Mouse (Mus musculus) mammary gland, adult 2 months (tissue): Measurements from ENCODE around the gene Mad1l1. TPM values are rescaled to one million over a fixed set of nuclear protein-coding genes. Genes with fewer than 3 reads are reported as not detected.

Source experiments
- polyA plus RNA-seq: library from polyadenylated mRNA; depleted of rRNA; stranded (reverse); fragments of >200 nt; gene quantifications from 2 replicates; pipeline ENCODE4 v1.2.3, GENCODE M21; 2012; ENCODE audit warnings: low replicate concordance; rRNA removed

The Mad1l1 gene
- polyA plus RNA-seq, result 20.4 and 24.1 TPM in 2 replicates

GRCm38 (mm10) chr5:140321042-140321755 is at the start of gene Mad1l1, which contains the start of gene Nudt1:
Gene Mad1l1 (minus strand): TSS chr5:140321552.
Gene Nudt1 (plus strand): TSS chr5:140321656.

GRCm38 (mm10) chr5:140331615-140332512 is 10.5 kb upstream of the Mad1l1 start, which contains the start of gene Mrm2:
Gene Mrm2 (minus strand): TSS chr5:140331898.

Other genes starting within 250 kb of the Mad1l1 start
- 5.1 and 9.3 TPM in 2 replicates for gene Nudt1, start 104 bp upstream of the Mad1l1 start, polyA plus RNA-seq
- 6.8 and 8.4 TPM in 2 replicates for gene Mrm2, start 10.3 kb upstream of the Mad1l1 start, polyA plus RNA-seq
- 20.7 and 31.9 TPM in 2 replicates for gene Snx8, start 67.7 kb upstream of the Mad1l1 start, polyA plus RNA-seq
- 77.0 and 77.6 TPM in 2 replicates for gene Eif3b, start 97.8 kb upstream of the Mad1l1 start, polyA plus RNA-seq
- gene Gm4869, start 124.1 kb upstream of the Mad1l1 start, polyA plus RNA-seq, result not detected in 2 replicates
- gene Chst12, start 184.0 kb upstream of the Mad1l1 start, polyA plus RNA-seq, result 48.9 and 67.5 TPM in 2 replicates
- not detected in 2 replicates for gene Grifin, start 243.5 kb upstream of the Mad1l1 start, polyA plus RNA-seq